Mouse (Mus musculus) lung, embryonic 14.5 days (tissue): Measurements from ENCODE around the gene Col4a1. TPM values are rescaled to one million over a fixed set of nuclear protein-coding genes. Genes with fewer than 3 reads are reported as not detected.
A peak's percentile ranks its signal among the peaks of the same experiment; 100 is the strongest.

Source experiments
- ATAC-seq: fragments of 200-750 bp; cut with Nextera tagmentation; 2 replicates; pipeline ENCODE4 v1.8.0; 2017; ENCODE audit warnings: mild to moderate bottlenecking, moderate TSS enrichment, moderate library complexity; ENCODE audit not compliant: insufficient read depth
- DNase-seq: peaks from one replicate; pipeline ENCODE4 v3.0.0-alpha.2; 2015
- H3K27ac ChIP-seq: fragments of 300-500 bp; sonication (generic); 2 replicates; pipeline ENCODE4 v1.5.1; 2014; ENCODE audit warnings: low read depth, mild to moderate bottlenecking, moderate library complexity
- H3K27me3 ChIP-seq: fragments of 300-500 bp; sonication (generic); 2 replicates; pipeline ENCODE4 v1.6.1; 2014; ENCODE audit warnings: low read length, control low read depth; ENCODE audit not compliant: insufficient read depth
- H3K36me3 ChIP-seq: fragments of 300-500 bp; sonication (generic); 2 replicates; pipeline ENCODE4 v1.6.1; 2014; ENCODE audit warnings: control low read depth; ENCODE audit not compliant: insufficient read depth
- H3K4me1 ChIP-seq: fragments of 300-500 bp; sonication (generic); 2 replicates; pipeline ENCODE4 v1.6.1; 2014; ENCODE audit warnings: antibody characterized with exemption, control low read depth; ENCODE audit not compliant: insufficient read depth
- H3K4me2 ChIP-seq: fragments of 300-500 bp; sonication (generic); 2 replicates; pipeline ENCODE4 v1.6.1; 2014; ENCODE audit warnings: mild to moderate bottlenecking
- H3K4me3 ChIP-seq: fragments of 300-500 bp; sonication (generic); 2 replicates; pipeline ENCODE4 v1.5.1; 2014; ENCODE audit warnings: low read depth, low read length
- H3K9ac ChIP-seq: fragments of 300-500 bp; sonication (generic); 2 replicates; pipeline ENCODE4 v1.6.1; 2014
- H3K9me3 ChIP-seq: fragments of 300-500 bp; sonication (generic); 2 replicates; pipeline ENCODE4 v1.6.1; 2016; ENCODE audit warnings: low read depth, low read length, control low read depth
- CTCF ChIP-seq: IDR thresholded peaks from 2 replicates; pipeline ENCODE4 v1.5.1; 2016; ENCODE audit warnings: antibody characterized with exemption, low read depth
- WGBS: fragments of 180-500 bp; shearing (Covaris S2); extraction: QIAGEN DNeasy Blood & Tissue Kit; methylation state at CpG from one replicate; pipeline ENCODE4 v1.1.7; 2014; 5-methylcytosine and 5-hydroxymethylcytosine counted together
- polyA plus RNA-seq: library from polyadenylated mRNA; unstranded; fragments of >200 nt; fragmentation: Nextera tagmentation; extraction: Ambion mirVana; gene quantifications from 2 replicates; pipeline ENCODE4 v1.2.1, GENCODE M21; 2014

Gene Col4a1
- polyA plus RNA-seq, 1 experiment from 2014 or later, result 389 TPM

- H3K9ac ChIP-seq, result no peak overlapping the region
- peaks cover 9% of the 10 kb centered on the region for H3K36me3 ChIP-seq
- no peak for ATAC-seq
- H3K27me3 ChIP-seq, result no peaks in the 10 kb centered on the region
- H3K9me3 ChIP-seq, result no peaks in the 10 kb centered on the region
- H3K4me2 ChIP-seq, result no peak overlapping the region
- no peak for DNase-seq
- H3K4me3 ChIP-seq, result no peak overlapping the region
- TF ChIP-seq CTCF, result no peak
- WGBS, result 78% methylated on average over 6 of the region's 6 CpGs
- no peak overlapping the region for H3K27ac ChIP-seq
- H3K4me1 ChIP-seq, result peaks cover 12% of the 10 kb centered on the region
These were observed 8.5 kb downstream of the Col4a1 start for GRCm38 (mm10) chr8:11304027-11304601.

GRCm38 (mm10) chr8:11300436-11300835, 12.2 kb downstream of the Col4a1 start:
- ATAC-seq, result peak; percentile 22; the same call in 1 of the 2 replicates
- 65% methylated on average over 8 of the region's 8 CpGs for WGBS
- DNase-seq, result peak; percentile 69
- Histone ChIP-seq H3K27me3 (no peaks in the 10 kb centered on the region), H3K27ac (peak overlapping the region; percentile 83; the same call in 1 of the 2 replicates), H3K4me3 (no peak overlapping the region), H3K9ac (no peak overlapping the region), H3K4me2 (no peak overlapping the region), H3K9me3 (no peaks in the 10 kb centered on the region), H3K4me1 (peaks cover 31% of the 10 kb centered on the region), H3K36me3 (peaks cover 2% of the 10 kb centered on the region; the same call in 1 of the 2 replicates)
- TF ChIP-seq CTCF, result no peak

- 32% methylated on average over 3 of the region's 3 CpGs for WGBS
- Histone ChIP-seq H3K4me3 (no peak overlapping the region), H3K4me1 (peaks cover 31% of the 10 kb centered on the region), H3K4me2 (0 out of 2 replicates have a peak overlapping the region, but pooled peaks have one; percentile 16), H3K9me3 (no peaks in the 10 kb centered on the region), H3K36me3 (no peaks in the 10 kb centered on the region; the same call in 1 of the 2 replicates), H3K9ac (no peak overlapping the region), H3K27me3 (no peaks in the 10 kb centered on the region), H3K27ac (peak overlapping the region; percentile 83)
- ATAC-seq (peak; percentile 62), DNase-seq (peak; percentile 79)
- TF ChIP-seq CTCF, result no peak
These were observed 13.4 kb downstream of the Col4a1 start for GRCm38 (mm10) chr8:11299317-11299602.

GRCm38 (mm10) chr8:11298531-11299316, 13.9 kb downstream of the Col4a1 start:
- 31% methylated on average over 12 of the region's 12 CpGs for WGBS
- DNase-seq, result peak; percentile 88
- H3K9me3 ChIP-seq, result no peaks in the 10 kb centered on the region
- peak overlapping the region; percentile 16; the same call in 1 of the 2 replicates for H3K4me2 ChIP-seq
- no peaks in the 10 kb centered on the region; the same call in 1 of the 2 replicates for H3K36me3 ChIP-seq
- peak overlapping the region; percentile 83 for H3K27ac ChIP-seq
- no peak overlapping the region for H3K4me3 ChIP-seq
- ATAC-seq, result peak; percentile 79
- H3K4me1 ChIP-seq, result peaks cover 31% of the 10 kb centered on the region
- H3K9ac ChIP-seq, result 0 out of 2 replicates have a peak overlapping the region, but pooled peaks have one; percentile 22
- TF ChIP-seq CTCF, result no peak
- H3K27me3 ChIP-seq, result no peaks in the 10 kb centered on the region

GRCm38 (mm10) chr8:11297141-11297838, 15.3 kb downstream of the Col4a1 start:
- no peak for TF ChIP-seq CTCF
- Histone ChIP-seq H3K9ac (no peak overlapping the region), H3K27ac (peak overlapping the region; percentile 83; the same call in 1 of the 2 replicates), H3K4me3 (no peak overlapping the region), H3K27me3 (no peaks in the 10 kb centered on the region), H3K4me2 (no peak overlapping the region), H3K4me1 (peaks cover 31% of the 10 kb centered on the region), H3K36me3 (peaks cover 5% of the 10 kb centered on the region; the same call in 1 of the 2 replicates), H3K9me3 (no peaks in the 10 kb centered on the region)
- ATAC-seq (no peak), DNase-seq (peak; percentile 63)
- WGBS, result 75% methylated on average over 8 of the region's 8 CpGs

- no peaks in the 10 kb centered on the region for H3K27me3 ChIP-seq
- H3K9me3 ChIP-seq, result no peaks in the 10 kb centered on the region
- no peak overlapping the region for H3K4me2 ChIP-seq
- H3K4me1 ChIP-seq, result peaks cover 31% of the 10 kb centered on the region
- no peak overlapping the region for H3K4me3 ChIP-seq
- no peak for TF ChIP-seq CTCF
- WGBS, result 73% methylated on average over 10 of the region's 10 CpGs
- no peak overlapping the region for H3K27ac ChIP-seq
- no peak overlapping the region for H3K9ac ChIP-seq
- no peak for ATAC-seq
- DNase-seq, result no peak
- H3K36me3 ChIP-seq, result peaks cover 5% of the 10 kb centered on the region; the same call in 1 of the 2 replicates
These were observed 16.2 kb downstream of the Col4a1 start for GRCm38 (mm10) chr8:11296282-11296943.
